Comparison of ENCODE assay signal across 24 mouse cellular contexts in the genomic region with DNA sequence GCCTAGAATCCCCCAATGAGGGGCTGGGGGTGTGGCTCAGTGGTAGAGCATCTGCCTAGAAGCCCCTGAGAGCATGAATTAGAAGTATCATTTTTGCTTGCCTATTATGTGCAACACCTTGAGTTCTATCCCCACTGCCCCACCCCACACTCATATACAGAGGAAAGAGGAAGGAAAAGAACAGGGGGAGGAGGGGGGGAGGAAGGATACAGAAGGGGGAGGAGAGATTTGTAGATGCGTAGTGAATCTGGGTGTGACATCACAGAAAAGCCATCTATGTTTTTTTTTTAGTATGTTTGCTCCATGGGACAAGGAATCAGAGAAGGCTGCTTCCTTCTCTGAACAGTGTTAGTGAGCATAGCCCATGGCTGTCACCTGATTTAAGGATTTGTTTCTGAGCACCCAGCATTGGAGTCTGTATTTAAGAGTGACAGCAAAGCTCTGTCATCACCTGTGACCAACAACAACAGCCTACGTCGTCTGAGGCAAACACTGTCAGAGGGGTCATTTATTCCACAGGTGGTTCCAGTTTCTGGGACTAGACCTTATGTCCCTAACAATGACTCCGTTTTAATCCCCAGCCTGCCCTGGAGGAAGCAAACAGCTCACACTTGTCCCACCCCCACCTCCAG.
DNase-seq lines count a peak whose midpoint lies in the region; ATAC-seq and TF ChIP-seq lines count a peak whose summit lies in the region.
"Had no signal": no experiment of that assay in that cellular context is flagged by ENCODE, and none has a peak within 500 bp of the region (broad histone marks: within the 10 kb centered on the region; RNA-seq: fewer than 3 reads in every experiment).

No protein-coding gene starts in this region.

- no peaks in the 10 kb centered on the region for H3K36me3 ChIP-seq in forebrain, embryonic 13.5 days (ENCODE audit: poor library complexity, severe bottlenecking)
- no peaks in the 10 kb centered on the region for H3K36me3 ChIP-seq in forebrain, embryonic 11.5 days (ENCODE audit: control insufficient read depth, insufficient read depth, low read length)
- H3K36me3 ChIP-seq in heart, embryonic 13.5 days, result no peaks in the 10 kb centered on the region
- H3K36me3 ChIP-seq in intestine, embryonic 15.5 days, result no peaks in the 10 kb centered on the region
- H3K36me3 ChIP-seq in intestine, postnatal 0 days (ENCODE audit: control insufficient read depth, insufficient read depth), result no peaks in the 10 kb centered on the region
- H3K36me3 ChIP-seq: hindbrain, embryonic 12.5 days; limb, embryonic 12.5 days; liver, embryonic 15.5 days; midbrain, embryonic 12.5 days; neural tube, embryonic 12.5 days had no signal

- H3K9ac ChIP-seq in forebrain, embryonic 13.5 days, result no peak overlapping the region
- no peak overlapping the region for H3K9ac ChIP-seq in forebrain, embryonic 11.5 days (ENCODE audit: low read length)
- peak overlapping the region; percentile 41 for H3K9ac ChIP-seq in heart, embryonic 13.5 days
- no peak overlapping the region for H3K9ac ChIP-seq in intestine, embryonic 15.5 days
- H3K9ac ChIP-seq in intestine, postnatal 0 days (ENCODE audit: low read depth, low read length), result no peak overlapping the region
- H3K9ac ChIP-seq: hindbrain, embryonic 12.5 days; limb, embryonic 12.5 days; liver, embryonic 15.5 days; lung, embryonic 14.5 days; midbrain, embryonic 12.5 days; neural tube, embryonic 12.5 days had no signal

- H3K9me3 ChIP-seq in forebrain, embryonic 13.5 days (replicated peaks), result no peaks in the 10 kb centered on the region
- no peaks in the 10 kb centered on the region for H3K9me3 ChIP-seq in forebrain, embryonic 11.5 days (ENCODE audit: control insufficient read depth, low read length)
- H3K9me3 ChIP-seq in heart, embryonic 13.5 days, result no peaks in the 10 kb centered on the region
- H3K9me3 ChIP-seq in intestine, embryonic 15.5 days, result no peaks in the 10 kb centered on the region
- H3K9me3 ChIP-seq in intestine, postnatal 0 days (ENCODE audit: control insufficient read depth), result no peaks in the 10 kb centered on the region
- H3K9me3 ChIP-seq: hindbrain, embryonic 12.5 days; limb, embryonic 12.5 days; liver, embryonic 15.5 days; megakaryocyte, embryonic 14.5 days; midbrain, embryonic 12.5 days; neural tube, embryonic 12.5 days had no signal

- no peaks in the 10 kb centered on the region for H3K27me3 ChIP-seq in forebrain, embryonic 13.5 days
- H3K27me3 ChIP-seq in forebrain, embryonic 11.5 days (ENCODE audit: control insufficient read depth, insufficient read depth, low read length), result no peaks in the 10 kb centered on the region
- H3K27me3 ChIP-seq in heart, embryonic 13.5 days (replicated peaks), result peaks cover 8% of the 10 kb centered on the region
- H3K27me3 ChIP-seq in intestine, embryonic 15.5 days (replicated peaks), result no peaks in the 10 kb centered on the region
- H3K27me3 ChIP-seq in intestine, postnatal 0 days (replicated peaks; ENCODE audit: control insufficient read depth, insufficient read depth, low read length), result no peaks in the 10 kb centered on the region
- H3K27me3 ChIP-seq: CH12.LX; hindbrain, embryonic 12.5 days; limb, embryonic 12.5 days; liver, embryonic 15.5 days; megakaryocyte, embryonic 14.5 days; midbrain, embryonic 12.5 days; neural tube, embryonic 12.5 days had no signal

- no peak for DNase-seq in forebrain, embryonic 11.5 days (ENCODE audit: low spot score)
- DNase-seq in heart, postnatal 36 days, result no peak
- no peak for DNase-seq in MN1 (ENCODE audit: low spot score)
- DNase-seq: adrenal gland, adult 8-10 months; gastrocnemius, postnatal 36 days; kidney, adult 9 months; kidney, postnatal 14 days had no signal

- peak; percentile 48; the same call in 1 of the 2 replicates for ATAC-seq in forebrain, embryonic 13.5 days
- no peak for ATAC-seq in forebrain, embryonic 11.5 days (replicated peaks; ENCODE audit: low FRiP score)
- no peak for ATAC-seq in heart, embryonic 13.5 days (ENCODE audit: extremely low read depth, insufficient number of reproducible peaks, low FRiP score, low TSS enrichment)
- ATAC-seq in intestine, embryonic 15.5 days, result no peak
- no peak for ATAC-seq in intestine, postnatal 0 days
- peak; percentile 49 for ATAC-seq in megakaryocyte, adult 5-6 weeks (ENCODE audit: poor library complexity, severe bottlenecking)
- ATAC-seq: intestine, embryonic 16.5 days had no signal

- no peak overlapping the region for H3K27ac ChIP-seq in forebrain, embryonic 13.5 days
- H3K27ac ChIP-seq in forebrain, embryonic 11.5 days (ENCODE audit: low read depth, low read length), result no peak overlapping the region
- H3K27ac ChIP-seq in heart, embryonic 13.5 days (replicated peaks), result peak overlapping the region; percentile 38
- no peak overlapping the region for H3K27ac ChIP-seq in intestine, embryonic 15.5 days
- no peak overlapping the region for H3K27ac ChIP-seq in intestine, postnatal 0 days (ENCODE audit: low read depth, low read length)
- H3K27ac ChIP-seq: gastrocnemius, adult 2 months; hindbrain, embryonic 12.5 days; hindbrain, postnatal 0 days; limb, embryonic 12.5 days; liver, embryonic 15.5 days; midbrain, embryonic 12.5 days; neural tube, embryonic 12.5 days had no signal

- no peak overlapping the region for H3K4me3 ChIP-seq in forebrain, embryonic 13.5 days
- H3K4me3 ChIP-seq in forebrain, embryonic 11.5 days (ENCODE audit: low read depth, low read length), result no peak overlapping the region
- H3K4me3 ChIP-seq in heart, embryonic 13.5 days, result no peak overlapping the region
- H3K4me3 ChIP-seq in intestine, embryonic 15.5 days (replicated peaks), result no peak overlapping the region
- no peak overlapping the region for H3K4me3 ChIP-seq in intestine, postnatal 0 days (ENCODE audit: low read depth, low read length)
- H3K4me3 ChIP-seq: gastrocnemius, adult 2 months; hindbrain, embryonic 12.5 days; limb, embryonic 12.5 days; liver, embryonic 15.5 days; megakaryocyte, embryonic 14.5 days; midbrain, embryonic 12.5 days; myocyte; neural tube, embryonic 12.5 days had no signal

- 65% methylated on average over 4 of the region's 4 CpGs for WGBS in forebrain, embryonic 13.5 days
- 77% methylated on average over 4 of the region's 4 CpGs for WGBS in forebrain, embryonic 11.5 days
- WGBS in heart, embryonic 13.5 days, result 30% methylated on average over 4 of the region's 4 CpGs
- 54% methylated on average over 4 of the region's 4 CpGs for WGBS in intestine, embryonic 15.5 days
- 62% methylated on average over 4 of the region's 4 CpGs for WGBS in intestine, postnatal 0 days

- intact Hi-C loops in heart, postnatal 36 days (cut with DNase I), result no loop called here

- no peak for TF ChIP-seq CTCF in intestine, postnatal 0 days (IDR thresholded peaks at IDR 0.05; ENCODE audit: low read depth)

- no peak overlapping the region for H3K4me2 ChIP-seq in forebrain, embryonic 13.5 days
- no peak overlapping the region for H3K4me2 ChIP-seq in forebrain, embryonic 11.5 days (ENCODE audit: low read depth, low read length, severe bottlenecking)
- H3K4me2 ChIP-seq in heart, embryonic 13.5 days, result peak overlapping the region; percentile 53
- H3K4me2 ChIP-seq in intestine, embryonic 15.5 days (replicated peaks), result 0 out of 2 replicates have a peak overlapping the region, but pooled peaks have one; percentile 6
- no peak overlapping the region for H3K4me2 ChIP-seq in intestine, postnatal 0 days (replicated peaks; ENCODE audit: low read depth)
- H3K4me2 ChIP-seq: hindbrain, embryonic 12.5 days; limb, embryonic 12.5 days; liver, embryonic 15.5 days; lung, embryonic 14.5 days; midbrain, embryonic 12.5 days; neural tube, embryonic 12.5 days had no signal

- no peaks in the 10 kb centered on the region for H3K4me1 ChIP-seq in forebrain, embryonic 13.5 days
- H3K4me1 ChIP-seq in forebrain, embryonic 11.5 days (replicated peaks; ENCODE audit: control insufficient read depth, insufficient read depth, low read length), result no peaks in the 10 kb centered on the region
- H3K4me1 ChIP-seq in heart, embryonic 13.5 days, result peaks cover 23% of the 10 kb centered on the region
- 0 out of 2 replicates have a peak, but pooled peaks cover 2% of the 10 kb centered on the region for H3K4me1 ChIP-seq in intestine, embryonic 15.5 days (replicated peaks)
- H3K4me1 ChIP-seq in intestine, postnatal 0 days (replicated peaks; ENCODE audit: control insufficient read depth, insufficient read depth, low read length), result no peaks in the 10 kb centered on the region
- H3K4me1 ChIP-seq: hindbrain, embryonic 12.5 days; limb, embryonic 12.5 days; liver, embryonic 15.5 days; megakaryocyte, embryonic 14.5 days; midbrain, embryonic 12.5 days; neural tube, embryonic 12.5 days had no signal

Comparison
In these comparisons a context has a peak if more than half of its experiments do, and no peak if none do; other contexts are left out.
1. ATAC-seq: peak in forebrain, embryonic 13.5 days (single experiment) and megakaryocyte, adult 5-6 weeks (single experiment); none in forebrain, embryonic 11.5 days (single experiment), heart, embryonic 13.5 days (single experiment), intestine, embryonic 15.5 days (single experiment) and intestine, postnatal 0 days (single experiment).
2. H3K4me2 ChIP-seq: peak in heart, embryonic 13.5 days (single experiment) and intestine, embryonic 15.5 days (single experiment); none in forebrain, embryonic 13.5 days (single experiment), forebrain, embryonic 11.5 days (single experiment) and intestine, postnatal 0 days (single experiment).